In the genomic region with DNA sequence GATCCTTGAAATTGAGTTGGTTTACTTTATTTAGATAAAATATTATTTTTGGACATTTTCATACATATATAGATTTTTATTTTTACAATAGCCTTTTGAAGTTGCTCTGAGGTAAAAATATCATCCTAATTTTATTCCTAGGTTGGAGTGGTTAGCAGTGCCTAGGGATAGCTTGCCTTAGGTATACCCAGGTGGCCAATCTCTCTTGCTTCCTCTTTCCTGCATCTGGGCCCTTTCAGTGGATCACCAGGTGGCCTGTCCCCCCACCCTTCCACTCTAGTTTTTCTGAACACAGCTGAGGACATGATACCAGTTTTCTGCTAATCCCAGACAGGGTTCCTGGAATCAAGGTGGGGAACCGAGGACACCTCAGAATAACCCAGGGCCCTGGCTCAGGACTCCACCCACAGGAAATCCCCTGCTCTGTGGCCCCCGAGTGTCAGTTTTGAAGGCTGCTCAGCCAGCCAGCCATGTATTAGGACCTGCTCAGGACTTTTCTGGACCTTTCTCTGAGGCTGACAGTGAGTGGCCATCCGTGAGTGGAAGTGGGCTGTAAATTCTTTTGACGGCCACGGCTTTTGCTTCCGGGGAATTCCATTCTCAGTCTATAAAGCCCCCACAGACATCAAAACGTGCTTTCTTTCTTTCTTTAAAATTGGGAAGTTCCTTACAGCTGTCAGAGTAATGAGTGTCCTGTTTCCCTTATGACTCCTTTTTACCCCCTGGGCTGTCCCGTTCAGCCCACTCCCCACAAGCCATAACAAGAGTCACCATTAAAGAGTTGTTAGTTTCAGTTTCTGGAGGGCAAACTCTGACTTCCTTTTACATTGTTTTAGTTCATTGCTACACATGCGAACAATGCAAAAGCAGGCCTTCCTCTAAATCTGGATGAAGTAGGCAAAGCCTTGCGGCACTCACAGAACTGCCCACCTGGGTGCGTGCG, we compare ENCODE assay signal across 1 mouse cellular context.
A peak's percentile ranks its signal among the peaks of the same experiment; 100 is the strongest.
TF ChIP-seq lines count a peak whose summit lies in the region.

No protein-coding gene starts in this region.

TF ChIP-seq in CH12.LX, 34 proteins besides CTCF, POLR2A, EP300 and RAD21 (continued from another document):
- peak; percentile 67; the same call in 1 of the 2 replicates for TF ChIP-seq MAFK (IDR thresholded peaks at IDR 0.05; ENCODE audit: insufficient replicate concordance, low read length)
